Mouse (Mus musculus) lung, embryonic 16.5 days (tissue): Measurements from ENCODE around the gene Pip5kl1. TPM values are rescaled to one million over a fixed set of nuclear protein-coding genes. Genes with fewer than 3 reads are reported as not detected.

Experiments used
- ATAC-seq: fragments of 200-750 bp; cut with Nextera tagmentation; 2 replicates; pipeline ENCODE4 v1.8.0; 2017; ENCODE audit warnings: low read depth, mild to moderate bottlenecking, moderate library complexity
- H3K27ac ChIP-seq: fragments of 300-500 bp; sonication (generic); 2 replicates; pipeline ENCODE4 v1.5.1; 2014; ENCODE audit warnings: mild to moderate bottlenecking, control low read depth, low read length
- H3K27me3 ChIP-seq: fragments of 300-500 bp; sonication (generic); 2 replicates; pipeline ENCODE4 v1.6.1; 2014; ENCODE audit warnings: low read depth, low read length, mixed read lengths; ENCODE audit not compliant: control insufficient read depth, insufficient read depth
- H3K36me3 ChIP-seq: fragments of 300-500 bp; sonication (generic); 2 replicates; pipeline ENCODE4 v1.6.1; 2014; ENCODE audit warnings: low read length; ENCODE audit not compliant: control insufficient read depth, insufficient read depth
- H3K4me1 ChIP-seq: fragments of 300-500 bp; sonication (generic); replicated peaks from 2 replicates; pipeline ENCODE4 v1.6.1; 2014; ENCODE audit warnings: low read length, mixed read lengths; ENCODE audit not compliant: control insufficient read depth, insufficient read depth
- H3K4me2 ChIP-seq: fragments of 300-500 bp; sonication (generic); 2 replicates; pipeline ENCODE4 v1.6.1; 2014; ENCODE audit warnings: low read depth, low read length, control low read depth
- H3K4me3 ChIP-seq: fragments of 300-500 bp; sonication (generic); 2 replicates; pipeline ENCODE4 v1.5.1; 2014; ENCODE audit warnings: mild to moderate bottlenecking, low read length, control low read depth
- H3K9ac ChIP-seq: fragments of 300-500 bp; sonication (generic); 2 replicates; pipeline ENCODE4 v1.6.1; 2014; ENCODE audit warnings: low read length, control low read depth
- H3K9me3 ChIP-seq: fragments of 300-500 bp; sonication (generic); 2 replicates; pipeline ENCODE4 v1.6.1; 2016; ENCODE audit warnings: low read length; ENCODE audit not compliant: control insufficient read depth
- WGBS: fragments of 180-500 bp; shearing (Covaris S2); extraction: QIAGEN DNeasy Blood & Tissue Kit; methylation state at CpG from one replicate; pipeline ENCODE4 v1.1.7; 2014; 5-methylcytosine and 5-hydroxymethylcytosine counted together
- polyA plus RNA-seq: library from polyadenylated mRNA; unstranded; fragments of >200 nt; fragmentation: Nextera tagmentation; extraction: Ambion mirVana; gene quantifications from 2 replicates; pipeline ENCODE4 v1.2.1, GENCODE M21; 2015

Gene Pip5kl1
- polyA plus RNA-seq, 1 experiment from 2014 or later = 0.34 TPM

- no peaks in the 10 kb centered on the region for H3K9me3 ChIP-seq
- H3K4me1 ChIP-seq = peaks cover 39% of the 10 kb centered on the region
- H3K27ac ChIP-seq = no peak overlapping the region
- no peak overlapping the region for H3K4me3 ChIP-seq
- H3K27me3 ChIP-seq = no peaks in the 10 kb centered on the region
- no peak overlapping the region for H3K4me2 ChIP-seq
- H3K9ac ChIP-seq = no peak overlapping the region
- H3K36me3 ChIP-seq = peaks cover 10% of the 10 kb centered on the region
- no peak for ATAC-seq
- 78% methylated on average over 9 of the region's 9 CpGs for WGBS
Observed at GRCm38 (mm10) chr2:32618051-32618450, 43.5 kb downstream of the Pip5kl1 start.

GRCm38 (mm10) chr2:32620682-32621516, 46.3 kb downstream of the Pip5kl1 start:
- Histone ChIP-seq H3K4me2 (peak overlapping the region; percentile 29), H3K9me3 (no peaks in the 10 kb centered on the region), H3K27ac (peak overlapping the region; percentile 93), H3K4me1 (peaks cover 52% of the 10 kb centered on the region), H3K36me3 (peaks cover 8% of the 10 kb centered on the region), H3K9ac (peak overlapping the region; percentile 33), H3K27me3 (no peaks in the 10 kb centered on the region), H3K4me3 (no peak overlapping the region)
- 9% methylated on average over 4 of the region's 4 CpGs for WGBS
- ATAC-seq = peak; percentile 85

GRCm38 (mm10) chr2:32621517-32621859, 46.9 kb downstream of the Pip5kl1 start, which contains the start of gene Ak1:
Ak1 (plus strand) TSS chr2:32621758.
- peaks cover 57% of the 10 kb centered on the region for H3K4me1 ChIP-seq
- WGBS = 2% methylated on average over 7 of the region's 7 CpGs
- no peaks in the 10 kb centered on the region for H3K9me3 ChIP-seq
- peaks cover 8% of the 10 kb centered on the region for H3K36me3 ChIP-seq
- ATAC-seq = peak; percentile 8; the same call in 1 of the 2 replicates
- no peak within 1 kb of the TSS for H3K4me3 ChIP-seq
- H3K27ac ChIP-seq = peak within 1 kb of the TSS; percentile 93
- H3K27me3 ChIP-seq = no peaks in the 10 kb centered on the region
- H3K4me2 ChIP-seq = peak within 1 kb of the TSS; percentile 29
- H3K9ac ChIP-seq = peak within 1 kb of the TSS; percentile 46

GRCm38 (mm10) chr2:32624111-32624748, 49.6 kb downstream of the Pip5kl1 start:
- Histone ChIP-seq H3K4me3 (no peak overlapping the region), H3K9me3 (no peaks in the 10 kb centered on the region), H3K27ac (peak overlapping the region; percentile 74), H3K4me1 (peaks cover 71% of the 10 kb centered on the region), H3K9ac (no peak overlapping the region), H3K27me3 (no peaks in the 10 kb centered on the region), H3K36me3 (no peaks in the 10 kb centered on the region), H3K4me2 (no peak overlapping the region)
- WGBS = 59% methylated on average over 5 of the region's 5 CpGs
- ATAC-seq = no peak

- Histone ChIP-seq H3K4me2 (peak overlapping the region; percentile 50), H3K9ac (peak overlapping the region; percentile 60), H3K4me1 (peaks cover 63% of the 10 kb centered on the region), H3K27me3 (no peaks in the 10 kb centered on the region), H3K9me3 (no peaks in the 10 kb centered on the region), H3K4me3 (peak overlapping the region; percentile 22), H3K27ac (peak overlapping the region; percentile 74), H3K36me3 (no peaks in the 10 kb centered on the region)
- 3% methylated on average over 13 of the region's 13 CpGs for WGBS
- ATAC-seq = peak; percentile 24; the same call in 1 of the 2 replicates
Observed at GRCm38 (mm10) chr2:32625212-32625872, 50.7 kb downstream of the Pip5kl1 start.

GRCm38 (mm10) chr2:32625873-32626694, 51.5 kb downstream of the Pip5kl1 start:
- ATAC-seq = no peak
- H3K4me3 ChIP-seq = peak overlapping the region; percentile 22
- peak overlapping the region; percentile 74 for H3K27ac ChIP-seq
- peaks cover 55% of the 10 kb centered on the region for H3K4me1 ChIP-seq
- no peaks in the 10 kb centered on the region for H3K9me3 ChIP-seq
- H3K9ac ChIP-seq = peak overlapping the region; percentile 60; the same call in 1 of the 2 replicates
- no peaks in the 10 kb centered on the region for H3K27me3 ChIP-seq
- 34% methylated on average over 5 of the region's 5 CpGs for WGBS
- peak overlapping the region; percentile 50 for H3K4me2 ChIP-seq
- H3K36me3 ChIP-seq = no peaks in the 10 kb centered on the region

GRCm38 (mm10) chr2:32627266-32628043, 52.9 kb downstream of the Pip5kl1 start:
- 57% methylated on average over 19 of the region's 20 CpGs for WGBS
- Histone ChIP-seq H3K9me3 (no peaks in the 10 kb centered on the region), H3K36me3 (no peaks in the 10 kb centered on the region), H3K4me2 (0 out of 2 replicates have a peak overlapping the region, but pooled peaks have one; percentile 23), H3K27ac (peak overlapping the region; percentile 79), H3K4me3 (no peak overlapping the region), H3K9ac (peak overlapping the region; percentile 39; the same call in 1 of the 2 replicates), H3K4me1 (peaks cover 49% of the 10 kb centered on the region), H3K27me3 (no peaks in the 10 kb centered on the region)
- ATAC-seq = no peak

- peak overlapping the region; percentile 45 for H3K9ac ChIP-seq
- H3K4me1 ChIP-seq = peaks cover 49% of the 10 kb centered on the region
- H3K4me3 ChIP-seq = 0 out of 2 replicates have a peak overlapping the region, but pooled peaks have one; percentile 0
- no peaks in the 10 kb centered on the region for H3K27me3 ChIP-seq
- H3K27ac ChIP-seq = peak overlapping the region; percentile 79
- H3K9me3 ChIP-seq = no peaks in the 10 kb centered on the region
- peak; percentile 8; the same call in 1 of the 2 replicates for ATAC-seq
- peak overlapping the region; percentile 23 for H3K4me2 ChIP-seq
- 56% methylated on average over 4 of the region's 4 CpGs for WGBS
- H3K36me3 ChIP-seq = no peaks in the 10 kb centered on the region
Observed at GRCm38 (mm10) chr2:32628044-32628550, 53.5 kb downstream of the Pip5kl1 start.
